Mouse (Mus musculus) brain, embryonic 14.5 days (tissue): ENCODE measurements around the gene Ttll4.

Experiments used
- CTCF ChIP-seq: fragments of 200-500 bp; IDR thresholded peaks from 2 replicates; pipeline ENCODE4 v1.5.1; 2012; ENCODE audit warnings: inconsistent platforms, mild to moderate bottlenecking, moderate library complexity, borderline replicate concordance; ENCODE audit not compliant: insufficient read depth, insufficient read length; ENCODE audit errors: extremely low read depth
- POLR2A ChIP-seq: fragments of 200-500 bp; IDR thresholded peaks from 2 replicates; pipeline ENCODE4 v1.6.1; 2012; ENCODE audit warnings: mild to moderate bottlenecking, inconsistent platforms, borderline replicate concordance; ENCODE audit not compliant: poor library complexity, insufficient read depth, insufficient read length, severe bottlenecking; ENCODE audit errors: extremely low read depth

GRCm38 (mm10) chr1:74714967-74715366 lies 53.4 kb downstream of the Ttll4 start:
- TF ChIP-seq CTCF: no peak
- TF ChIP-seq POLR2A: no peak
